Mouse (Mus musculus) G1E (cell line): ENCODE data around the gene Hivep3.

ENCODE experiments used
- CTCF ChIP-seq: IDR thresholded peaks from 2 replicates; pipeline ENCODE4 v1.5.1; 2012; ENCODE audit warnings: low read depth, low read length, inconsistent platforms, mixed read lengths
- GATA1 ChIP-seq: IDR thresholded peaks from 2 replicates; pipeline ENCODE4 v1.6.1; 2012; ENCODE audit warnings: borderline replicate concordance, low read length, inconsistent platforms, mixed read lengths
- GATA2 ChIP-seq: IDR thresholded peaks from 2 replicates; pipeline ENCODE4 v1.6.1; 2012; ENCODE audit warnings: low read depth, low read length, inconsistent platforms, borderline replicate concordance
- TAL1 ChIP-seq: conservative IDR thresholded peaks from 2 replicates; pipeline ENCODE4 v1.6.1; 2012; ENCODE audit warnings: low read depth, low read length, inconsistent platforms, mixed read lengths

GRCm38 (mm10) chr4:119870411-119870810, 136.8 kb downstream of the Hivep3 start:
- TF ChIP-seq TAL1: no peak
- TF ChIP-seq CTCF: no peak
- TF ChIP-seq GATA2: no peak
- TF ChIP-seq GATA1: no peak
